Mouse (Mus musculus): ENCODE results near the gene Cox14.
"Not testable (repeated sequence)": the region's sequence is repeated elsewhere in the genome, so short reads cannot be mapped to it uniquely, and the experiment has no call there.

The Cox14 gene

GRCm38 (mm10) chr15:99725341-99726155 is at the start of gene Cox14:
Gene Cox14 (plus strand): TSS chr15:99725618.
- DNase-seq = peak; percentile 88 to 92

GRCm38 (mm10) chr15:99677089-99677488 is 48.3 kb upstream of the Cox14 start:
- DNase-seq = no peak

- peak; percentile 35 to 51 for DNase-seq
Measured at GRCm38 (mm10) chr15:99678063-99678800, 47.2 kb upstream of the Cox14 start.

- no peak for DNase-seq
Measured at GRCm38 (mm10) chr15:99679008-99679407, 46.4 kb upstream of the Cox14 start.

GRCm38 (mm10) chr15:99682880-99683279 is 42.5 kb upstream of the Cox14 start:
- no peak for DNase-seq

- DNase-seq = no peak
Measured at GRCm38 (mm10) chr15:99684156-99684555, 41.3 kb upstream of the Cox14 start.

GRCm38 (mm10) chr15:99688712-99689111 is 36.7 kb upstream of the Cox14 start:
- DNase-seq = peak in 1 of 2 experiments; percentile 30

- DNase-seq = no peak
Measured at GRCm38 (mm10) chr15:99690924-99691323, 34.5 kb upstream of the Cox14 start.

GRCm38 (mm10) chr15:99691976-99692375 is 33.4 kb upstream of the Cox14 start:
- no peak for DNase-seq

- no peak for DNase-seq
Measured at GRCm38 (mm10) chr15:99697309-99697708, 28.1 kb upstream of the Cox14 start.

- no peak for DNase-seq
Measured at GRCm38 (mm10) chr15:99698533-99699085, 26.8 kb upstream of the Cox14 start.

GRCm38 (mm10) chr15:99699715-99700114 is 25.7 kb upstream of the Cox14 start:
- no peak for DNase-seq

- no peak for DNase-seq
Measured at GRCm38 (mm10) chr15:99700219-99701106, 25.0 kb upstream of the Cox14 start.

GRCm38 (mm10) chr15:99701640-99701998 is 23.8 kb upstream of the Cox14 start:
- DNase-seq = not testable (repeated sequence)

GRCm38 (mm10) chr15:99701999-99702900 is 23.2 kb upstream of the Cox14 start, which contains the start of gene Smarcd1:
Gene Smarcd1 (plus strand): TSS chr15:99702129.
- peak; percentile 93 to 95 for DNase-seq

- DNase-seq = peak in 1 of 2 experiments; percentile 16
Measured at GRCm38 (mm10) chr15:99703104-99703503, 22.3 kb upstream of the Cox14 start.

GRCm38 (mm10) chr15:99703676-99704040 is 21.8 kb upstream of the Cox14 start:
- DNase-seq = no peak

GRCm38 (mm10) chr15:99704041-99704681 is 21.3 kb upstream of the Cox14 start:
- no peak for DNase-seq

GRCm38 (mm10) chr15:99704881-99705280 is 20.5 kb upstream of the Cox14 start:
- DNase-seq = no peak

GRCm38 (mm10) chr15:99705440-99706048 is 19.9 kb upstream of the Cox14 start, which contains the start of gene Gm17349:
Gene Gm17349 (minus strand): TSS chr15:99705490.
- peak; percentile 33 to 38 for DNase-seq

All from thymus, postnatal 36 days (tissue).